Mouse (Mus musculus): ENCODE results near the gene Ssr1.

DNA sequence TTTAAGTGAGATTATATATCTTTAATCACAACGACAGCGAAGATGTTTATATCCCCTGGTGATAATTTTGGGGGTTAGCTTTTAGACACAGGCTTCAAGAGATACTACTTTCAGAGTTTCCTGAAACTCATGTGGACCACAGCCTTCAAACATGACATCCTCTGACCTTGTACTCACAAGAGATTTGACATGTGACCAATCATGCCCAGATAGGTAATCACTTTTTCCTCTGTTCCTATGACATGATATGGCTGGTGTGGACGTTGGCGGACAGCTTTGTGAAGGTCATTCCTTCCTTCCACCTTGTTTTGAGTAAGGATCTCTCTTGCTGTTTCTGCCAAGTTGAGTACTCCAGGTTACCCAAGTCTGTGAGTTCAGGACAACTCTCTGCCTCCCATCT is 34.4 kb upstream of the Ssr1 start:
- TF ChIP-seq CTCF (IDR thresholded peaks at IDR 0.05; ENCODE audit: low read depth) (no peak), EP300 (IDR thresholded peaks at IDR 0.05; ENCODE audit: low read depth) (no peak)
